Mouse (Mus musculus) right cerebral cortex, postnatal 14 days (tissue): ENCODE data around the gene Hint2.

ENCODE experiments used
- DNase-seq: peaks from one replicate; pipeline ENCODE4 v3.0.0; 2022

Hint2 gene

GRCm38 (mm10) chr4:43656339-43657109 lies at the start of gene Hint2:
Hint2 (minus strand) TSS chr4:43656466.
- peak; percentile 91 for DNase-seq

GRCm38 (mm10) chr4:43705991-43706390 lies 49.7 kb upstream of the Hint2 start:
- DNase-seq, result no peak

- DNase-seq, result peak; percentile 5
These were observed 47.6 kb upstream of the Hint2 start for GRCm38 (mm10) chr4:43703851-43704250.

- DNase-seq, result peak; percentile 0
These were observed 47.2 kb upstream of the Hint2 start for GRCm38 (mm10) chr4:43703439-43703838.

- peak; percentile 0 for DNase-seq
These were observed 44.4 kb upstream of the Hint2 start, which contains the start of gene Olfr70 for GRCm38 (mm10) chr4:43700707-43701106. Olfr70 (minus strand) TSS chr4:43700807.

GRCm38 (mm10) chr4:43696561-43696960 lies 40.3 kb upstream of the Hint2 start:
- DNase-seq, result no peak

- DNase-seq, result no peak
These were observed 39.0 kb upstream of the Hint2 start for GRCm38 (mm10) chr4:43695249-43695671.

- no peak for DNase-seq
These were observed 38.4 kb upstream of the Hint2 start for GRCm38 (mm10) chr4:43694439-43695248.

GRCm38 (mm10) chr4:43693806-43694241 lies 37.6 kb upstream of the Hint2 start:
- no peak for DNase-seq

- DNase-seq, result no peak
These were observed 34.8 kb upstream of the Hint2 start for GRCm38 (mm10) chr4:43691026-43691425.

- no peak for DNase-seq
These were observed 33.8 kb upstream of the Hint2 start for GRCm38 (mm10) chr4:43690021-43690420.

GRCm38 (mm10) chr4:43679416-43680043 lies 23.3 kb upstream of the Hint2 start:
- no peak for DNase-seq

- DNase-seq, result no peak
These were observed 22.3 kb upstream of the Hint2 start for GRCm38 (mm10) chr4:43678541-43678940.

GRCm38 (mm10) chr4:43675608-43676007 lies 19.3 kb upstream of the Hint2 start:
- DNase-seq, result no peak

- DNase-seq, result no peak
These were observed 18.7 kb upstream of the Hint2 start for GRCm38 (mm10) chr4:43674974-43675373.

GRCm38 (mm10) chr4:43673703-43674102 lies 17.4 kb upstream of the Hint2 start:
- DNase-seq, result no peak

GRCm38 (mm10) chr4:43672070-43672469 lies 15.8 kb upstream of the Hint2 start:
- DNase-seq, result peak; percentile 97

GRCm38 (mm10) chr4:43669428-43669794 lies 13.1 kb upstream of the Hint2 start:
- DNase-seq, result peak; percentile 48

GRCm38 (mm10) chr4:43668782-43669427 lies 12.6 kb upstream of the Hint2 start, which contains the start of the genes Tmem8b and Fam221b:
Tmem8b (plus strand) TSS chr4:43668971.
Fam221b (minus strand) TSS chr4:43669145.
- peak; percentile 90 for DNase-seq

- no peak for DNase-seq
These were observed 10.1 kb upstream of the Hint2 start for GRCm38 (mm10) chr4:43666412-43666811.

GRCm38 (mm10) chr4:43657146-43657545 lies 880 bp upstream of the Hint2 start:
- DNase-seq, result no peak

GRCm38 (mm10) chr4:43655656-43656338 lies 469 bp downstream of the Hint2 start:
- DNase-seq, result no peak
